Mouse (Mus musculus): ENCODE measurements around the gene Rab3gap2.
"Not testable (repeated sequence)": the region's sequence is repeated elsewhere in the genome, so short reads cannot be mapped to it uniquely, and the experiment has no call there.

The Rab3gap2 gene

GRCm38 (mm10) chr1:185285171-185285570, 81.3 kb downstream of the Rab3gap2 start:
- DNase-seq: peak; percentile 31

DNA sequence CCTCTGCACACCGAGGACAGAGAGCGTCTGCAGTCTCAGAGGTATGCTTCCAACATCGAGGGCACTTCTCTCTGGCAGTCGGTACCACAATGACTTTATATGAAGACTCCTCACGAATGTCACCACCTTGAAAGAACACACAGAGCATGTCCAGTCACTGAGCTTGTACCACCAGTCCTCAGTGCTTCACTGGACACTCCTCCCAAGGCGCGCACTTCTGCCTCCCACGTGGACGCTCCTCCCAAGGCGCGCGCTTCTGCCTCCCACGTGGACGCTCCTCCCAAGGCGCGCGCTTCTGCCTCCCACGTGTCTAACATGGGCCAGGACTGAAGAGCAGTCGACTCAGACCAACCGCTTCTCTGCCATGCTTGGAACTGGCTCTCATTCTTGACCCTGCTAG, 83.1 kb downstream of the Rab3gap2 start:
- DNase-seq: no peak

GRCm38 (mm10) chr1:185289231-185289630, 85.3 kb downstream of the Rab3gap2 start:
- no peak for DNase-seq

DNA sequence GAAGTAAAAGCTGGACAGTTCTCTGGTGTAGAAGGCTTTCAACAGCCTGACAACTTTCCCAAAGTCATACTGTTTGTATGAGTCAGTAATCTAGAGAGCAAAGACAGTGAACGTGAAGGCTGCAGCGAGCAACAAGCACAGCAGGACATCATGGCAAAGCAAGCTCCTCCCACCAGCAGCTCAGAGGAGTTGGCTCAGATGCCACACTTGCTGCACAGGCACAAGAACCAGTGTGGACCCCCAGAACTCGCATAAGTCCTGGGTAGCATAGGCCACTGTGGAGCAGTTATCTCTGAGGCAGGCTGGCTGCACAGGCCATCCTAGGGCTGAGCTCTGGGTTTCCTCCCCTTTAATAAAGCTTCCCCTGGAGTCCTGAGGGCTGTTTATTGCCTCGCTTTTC, 87.4 kb downstream of the Rab3gap2 start:
- no peak for DNase-seq

GRCm38 (mm10) chr1:185292646-185293360, 88.9 kb downstream of the Rab3gap2 start:
- peak; percentile 19 for DNase-seq

- DNase-seq: no peak
Observed at GRCm38 (mm10) chr1:185296850-185297249, 92.9 kb downstream of the Rab3gap2 start.

DNA sequence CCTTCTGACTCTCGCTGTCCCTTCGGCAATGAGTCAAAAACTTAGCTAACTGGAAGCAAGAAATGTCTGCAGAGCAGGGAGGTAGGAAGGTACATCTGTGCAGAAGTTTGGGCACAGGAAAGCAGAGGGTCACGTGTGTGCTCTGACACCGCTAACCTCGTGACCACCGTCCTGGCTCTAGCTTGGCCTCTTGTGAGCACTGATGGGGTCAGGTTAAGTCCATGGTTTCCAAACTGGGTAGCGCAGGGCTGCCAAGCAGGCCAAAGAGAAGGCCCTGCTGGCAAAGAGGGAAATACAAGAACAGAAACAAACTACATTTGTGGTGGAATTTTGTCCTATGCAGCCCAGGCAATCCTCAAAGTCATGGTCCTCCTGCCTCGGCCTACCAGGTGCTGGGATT, 94.6 kb downstream of the Rab3gap2 start:
- DNase-seq: peak; percentile 18

- DNase-seq: no peak
Observed at GRCm38 (mm10) chr1:185302816-185303215, 98.9 kb downstream of the Rab3gap2 start.

- no peak for DNase-seq
Observed at GRCm38 (mm10) chr1:185306836-185307235, 102.9 kb downstream of the Rab3gap2 start.

- DNase-seq: no peak
Observed at GRCm38 (mm10) chr1:185307645-185308044, 103.7 kb downstream of the Rab3gap2 start.

DNA sequence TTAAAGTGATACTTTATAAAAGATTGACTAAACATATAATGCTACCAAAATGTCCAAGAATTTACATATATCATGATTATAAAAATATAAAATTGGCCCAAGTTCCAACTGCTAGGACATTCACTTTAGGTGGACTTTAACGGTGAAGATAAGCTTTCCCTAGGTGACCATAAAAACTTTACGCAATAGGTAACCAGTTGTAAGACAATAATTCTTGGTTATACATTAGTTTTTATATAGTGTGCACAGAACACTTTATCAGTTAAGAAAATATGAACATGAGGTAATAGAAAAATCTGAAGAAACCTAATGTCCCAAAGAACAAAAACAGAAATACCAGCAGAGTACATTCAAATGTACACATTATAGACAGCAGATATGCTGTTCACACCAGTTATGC, 104.4 kb downstream of the Rab3gap2 start:
- no peak for DNase-seq

GRCm38 (mm10) chr1:185308908-185309307, 105.0 kb downstream of the Rab3gap2 start:
- DNase-seq: no peak

DNA sequence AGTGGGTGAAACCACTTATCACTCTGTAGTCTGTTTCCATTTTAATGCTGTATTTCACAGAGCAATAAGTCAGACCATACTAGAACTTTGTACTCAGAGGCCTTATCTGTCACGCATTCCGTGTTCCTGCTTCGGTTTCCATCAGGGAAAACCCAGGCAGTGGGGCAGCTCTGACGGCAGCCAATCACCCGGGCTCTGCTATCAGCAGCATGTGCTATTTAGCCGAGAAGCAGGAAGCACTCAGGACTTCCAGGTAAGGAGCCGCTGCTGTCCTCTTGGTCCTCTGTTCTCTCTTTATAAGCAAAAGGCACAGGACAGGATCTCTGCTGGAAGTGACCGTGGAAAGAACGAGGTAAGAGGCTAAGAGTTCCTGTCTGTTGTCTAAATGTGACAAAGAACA, 108.0 kb downstream of the Rab3gap2 start:
- DNase-seq: no peak

- no peak for DNase-seq
Observed at GRCm38 (mm10) chr1:185314546-185314945, 110.6 kb downstream of the Rab3gap2 start.

DNA sequence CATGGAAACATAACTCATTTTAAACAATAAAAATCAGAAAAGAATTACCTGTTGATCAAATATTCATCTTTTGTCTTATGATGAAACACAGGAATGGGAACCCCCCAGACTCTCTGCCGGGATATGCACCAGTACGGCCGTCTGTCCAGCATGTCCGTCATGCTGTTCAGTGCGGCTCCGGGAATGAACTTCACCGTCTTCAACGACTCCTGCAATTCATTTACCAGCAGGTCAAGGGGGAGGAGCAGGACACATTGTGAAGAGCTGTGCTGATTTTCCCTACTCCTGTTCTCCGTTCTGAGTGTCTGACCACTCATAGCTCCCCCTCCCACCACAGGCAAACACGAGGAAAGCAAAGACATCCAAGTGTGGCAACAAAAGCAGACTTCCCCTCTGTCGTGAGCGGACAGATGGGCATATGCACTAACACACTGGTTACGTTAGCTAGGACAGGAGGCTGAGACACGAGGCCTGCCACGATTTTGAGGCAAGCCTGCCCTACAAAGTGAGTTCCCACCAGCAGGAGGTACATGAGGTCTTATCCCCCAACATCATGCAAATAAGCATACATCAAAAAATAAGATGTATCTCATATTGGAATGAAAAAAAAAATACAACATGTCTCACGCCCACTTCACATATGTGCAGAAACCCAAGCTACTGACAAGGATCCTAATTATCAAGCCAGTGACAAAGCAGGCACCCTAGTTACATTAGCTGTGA, 112.1 kb downstream of the Rab3gap2 start:
- peak; percentile 34 for DNase-seq

GRCm38 (mm10) chr1:185327754-185328345, 123.9 kb downstream of the Rab3gap2 start:
- DNase-seq: not testable (repeated sequence)

GRCm38 (mm10) chr1:185328721-185329610, 125.0 kb downstream of the Rab3gap2 start, which contains the start of gene Iars2:
Gene Iars2, minus strand, starts transcription at chr1:185329396.
- DNase-seq: peak; percentile 90

GRCm38 (mm10) chr1:185329851-185330250, 125.9 kb downstream of the Rab3gap2 start:
- no peak for DNase-seq

DNA sequence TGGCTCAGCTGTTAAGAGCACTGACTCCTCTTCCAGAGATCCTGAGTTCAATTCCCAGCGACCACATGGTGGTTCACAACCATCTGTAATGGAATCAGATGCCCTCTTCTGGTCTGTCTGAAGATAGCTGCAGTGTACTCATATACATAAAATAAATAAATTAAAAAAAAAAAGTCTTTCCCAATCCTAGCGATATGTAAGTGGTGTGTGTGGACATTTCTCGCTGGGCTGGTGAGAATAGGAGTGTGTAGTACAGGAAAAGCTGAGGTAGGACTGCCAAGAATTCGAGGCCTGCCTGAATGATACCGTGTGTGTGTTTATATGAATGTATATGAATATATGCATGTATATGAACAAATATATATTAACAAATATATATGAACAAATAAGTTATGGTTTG, 127.4 kb downstream of the Rab3gap2 start:
- no peak for DNase-seq

DNA sequence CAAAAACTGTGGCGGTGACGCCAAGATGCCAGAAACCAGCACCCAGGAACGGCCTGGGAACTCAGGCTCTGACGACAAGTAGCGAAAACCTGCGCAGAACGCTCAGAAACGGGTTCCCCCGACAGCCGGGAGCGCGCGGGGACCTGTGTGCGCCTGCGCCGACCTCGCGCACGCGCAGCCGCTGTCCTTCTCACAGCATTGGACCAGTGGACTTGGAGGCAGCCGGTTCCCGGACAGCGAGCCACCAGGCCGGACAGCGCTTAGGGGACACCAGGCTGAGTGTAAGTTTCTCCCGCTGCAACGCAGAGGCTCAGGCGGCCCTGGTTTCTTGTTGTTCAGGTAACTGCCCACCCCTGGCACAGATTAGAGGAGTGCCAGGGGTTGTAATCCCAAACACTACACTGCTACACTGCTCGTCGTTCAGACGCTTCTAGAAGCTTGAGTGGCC, 128.1 kb downstream of the Rab3gap2 start, which contains the start of gene Bpnt1:
Gene Bpnt1 (plus strand): TSS at position 167 of the 448 bp plus-strand sequence.
- DNase-seq: peak; percentile 90

GRCm38 (mm10) chr1:185333651-185334050, 129.7 kb downstream of the Rab3gap2 start:
- DNase-seq: peak; percentile 28

DNA sequence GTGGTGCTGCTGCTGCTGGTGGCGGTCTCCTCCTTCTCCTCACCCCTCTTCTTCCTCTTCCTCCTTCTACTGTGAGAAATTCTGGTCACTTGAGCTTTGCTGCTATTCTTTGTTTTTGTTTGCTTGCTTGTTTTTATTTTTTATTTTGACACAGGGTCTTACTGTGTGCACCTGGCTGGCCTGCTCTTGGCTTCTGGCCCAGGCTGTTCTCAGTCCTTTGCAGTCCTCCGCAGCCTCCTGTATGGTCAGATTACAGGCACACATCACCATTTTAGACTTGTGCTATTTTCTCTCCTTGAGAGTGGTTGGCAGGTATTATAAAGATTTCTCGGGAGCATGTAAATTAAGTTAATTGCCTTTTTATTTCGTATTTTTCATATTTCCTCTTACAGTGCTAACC, 130.2 kb downstream of the Rab3gap2 start:
- no peak for DNase-seq
